Mouse (Mus musculus) hindbrain, embryonic 14.5 days (tissue): ENCODE measurements around the gene Cd37. TPM values are rescaled to one million over a fixed set of nuclear protein-coding genes. Genes with fewer than 3 reads are reported as not detected.

Experiments
- ATAC-seq: fragments of 200-750 bp; cut with Nextera tagmentation; 2 replicates; pipeline ENCODE4 v1.8.0; 2017; ENCODE audit warnings: moderate number of reproducible peaks, mild to moderate bottlenecking, moderate TSS enrichment, moderate library complexity; ENCODE audit not compliant: low FRiP score
- DNase-seq: peaks from one replicate; pipeline ENCODE4 v3.0.0-alpha.2; 2015; ENCODE audit warnings: low spot score
- H3K27ac ChIP-seq: fragments of 300-500 bp; sonication (generic); 2 replicates; pipeline ENCODE4 v1.5.1; 2014; ENCODE audit warnings: mild to moderate bottlenecking, moderate library complexity
- H3K27me3 ChIP-seq: fragments of 300-500 bp; sonication (generic); 2 replicates; pipeline ENCODE4 v1.6.1; 2014; ENCODE audit warnings: mild to moderate bottlenecking, low read length, mixed read lengths; ENCODE audit not compliant: control insufficient read depth, insufficient read depth
- H3K36me3 ChIP-seq: fragments of 300-500 bp; sonication (generic); replicated peaks from 2 replicates; pipeline ENCODE4 v1.6.1; 2014; ENCODE audit not compliant: control insufficient read depth, insufficient read depth
- H3K4me1 ChIP-seq: fragments of 300-500 bp; sonication (generic); replicated peaks from 2 replicates; pipeline ENCODE4 v1.6.1; 2014; ENCODE audit warnings: antibody characterized with exemption, low read length, mixed read lengths; ENCODE audit not compliant: control insufficient read depth, insufficient read depth
- H3K4me2 ChIP-seq: fragments of 300-500 bp; sonication (generic); replicated peaks from 2 replicates; pipeline ENCODE4 v1.6.1; 2014; ENCODE audit warnings: mild to moderate bottlenecking, moderate library complexity
- H3K4me3 ChIP-seq: fragments of 300-500 bp; sonication (generic); replicated peaks from 2 replicates; pipeline ENCODE4 v1.5.1; 2014; ENCODE audit warnings: mild to moderate bottlenecking, low read length
- H3K9ac ChIP-seq: fragments of 300-500 bp; sonication (generic); 2 replicates; pipeline ENCODE4 v1.6.1; 2014
- H3K9me3 ChIP-seq: fragments of 300-500 bp; sonication (generic); 2 replicates; pipeline ENCODE4 v1.6.1; 2016; ENCODE audit warnings: low read length; ENCODE audit not compliant: control insufficient read depth
- WGBS: fragments of 180-500 bp; shearing (Covaris S2); extraction: QIAGEN DNeasy Blood & Tissue Kit; methylation state at CpG from one replicate; pipeline ENCODE4 v1.1.7; 2014; 5-methylcytosine and 5-hydroxymethylcytosine counted together
- polyA plus RNA-seq: library from polyadenylated mRNA; unstranded; fragments of >200 nt; fragmentation: Nextera tagmentation; extraction: Ambion mirVana; gene quantifications from 2 replicates; pipeline ENCODE4 v1.2.1, GENCODE M21; 2014

Cd37 gene
- 0.94 and 1.2 TPM in 2 replicates for polyA plus RNA-seq

- DNase-seq (no peak), ATAC-seq (no peak)
- Histone ChIP-seq H3K9ac (no peak within 1 kb of the TSS), H3K9me3 (no peaks in the 10 kb centered on the region), H3K27me3 (peaks cover 9% of the 10 kb centered on the region), H3K36me3 (no peaks in the 10 kb centered on the region), H3K4me3 (no peak within 1 kb of the TSS), H3K27ac (no peak within 1 kb of the TSS), H3K4me1 (peaks cover 20% of the 10 kb centered on the region), H3K4me2 (no peak within 1 kb of the TSS)
- WGBS: 34% methylated on average over 20 of the region's 20 CpGs
Observed at GRCm38 (mm10) chr7:45238723-45239496, at the start of gene Cd37. TSS of gene Cd37 (minus strand) at chr7:45239115.

GRCm38 (mm10) chr7:45286486-45286885 lies 47.6 kb upstream of the Cd37 start:
- ATAC-seq (no peak), DNase-seq (no peak)
- Histone ChIP-seq H3K36me3 (no peaks in the 10 kb centered on the region), H3K27ac (no peak overlapping the region), H3K27me3 (no peaks in the 10 kb centered on the region), H3K4me1 (no peaks in the 10 kb centered on the region), H3K9me3 (no peaks in the 10 kb centered on the region), H3K9ac (no peak overlapping the region), H3K4me3 (no peak overlapping the region), H3K4me2 (no peak overlapping the region)
- WGBS: 88% methylated on average over 13 of the region's 13 CpGs

- no peak within 1 kb of the TSS for H3K9ac ChIP-seq
- 6% methylated on average over 44 of the region's 44 CpGs for WGBS
- peak; percentile 46 for DNase-seq
- H3K4me2 ChIP-seq: peak within 1 kb of the TSS; percentile 49
- H3K36me3 ChIP-seq: no peaks in the 10 kb centered on the region
- no peak within 1 kb of the TSS for H3K27ac ChIP-seq
- H3K27me3 ChIP-seq: peaks cover 4% of the 10 kb centered on the region; the same call in 1 of the 2 replicates
- no peaks in the 10 kb centered on the region for H3K9me3 ChIP-seq
- peak within 1 kb of the TSS; percentile 14 for H3K4me3 ChIP-seq
- H3K4me1 ChIP-seq: no peaks in the 10 kb centered on the region
- no peak for ATAC-seq
Observed at GRCm38 (mm10) chr7:45277136-45277760, 38.3 kb upstream of the Cd37 start, which contains the start of gene Slc6a21. TSS of gene Slc6a21 (plus strand) at chr7:45277513.

- Histone ChIP-seq H3K4me1 (no peaks in the 10 kb centered on the region), H3K27ac (no peak overlapping the region), H3K9me3 (no peaks in the 10 kb centered on the region), H3K9ac (no peak overlapping the region), H3K27me3 (peaks cover 4% of the 10 kb centered on the region; the same call in 1 of the 2 replicates), H3K4me3 (no peak overlapping the region), H3K4me2 (no peak overlapping the region), H3K36me3 (no peaks in the 10 kb centered on the region)
- no peak for ATAC-seq
- no peak for DNase-seq
- 92% methylated on average over 8 of the region's 8 CpGs for WGBS
Observed at GRCm38 (mm10) chr7:45273672-45274071, 34.8 kb upstream of the Cd37 start.

- H3K36me3 ChIP-seq: no peaks in the 10 kb centered on the region
- no peak overlapping the region for H3K9ac ChIP-seq
- no peak overlapping the region for H3K27ac ChIP-seq
- no peak for ATAC-seq
- H3K4me1 ChIP-seq: no peaks in the 10 kb centered on the region
- no peak overlapping the region for H3K4me2 ChIP-seq
- DNase-seq: no peak
- H3K4me3 ChIP-seq: no peak overlapping the region
- H3K27me3 ChIP-seq: peaks cover 4% of the 10 kb centered on the region; the same call in 1 of the 2 replicates
- no peaks in the 10 kb centered on the region for H3K9me3 ChIP-seq
- 60% methylated on average over 10 of the region's 10 CpGs for WGBS
Observed at GRCm38 (mm10) chr7:45272786-45273412, 34.0 kb upstream of the Cd37 start.

- no peak overlapping the region for H3K9ac ChIP-seq
- H3K9me3 ChIP-seq: no peaks in the 10 kb centered on the region
- H3K4me2 ChIP-seq: no peak overlapping the region
- ATAC-seq (no peak), DNase-seq (no peak)
- 94% methylated on average over 1 of the region's 1 CpGs for WGBS
- H3K27me3 ChIP-seq: no peaks in the 10 kb centered on the region
- H3K27ac ChIP-seq: no peak overlapping the region
- H3K4me1 ChIP-seq: no peaks in the 10 kb centered on the region
- no peaks in the 10 kb centered on the region for H3K36me3 ChIP-seq
- no peak overlapping the region for H3K4me3 ChIP-seq
Observed at GRCm38 (mm10) chr7:45265518-45265917, 26.6 kb upstream of the Cd37 start.

- 79% methylated on average over 3 of the region's 3 CpGs for WGBS
- no peak for DNase-seq
- no peak for ATAC-seq
- Histone ChIP-seq H3K4me3 (no peak overlapping the region), H3K4me1 (no peaks in the 10 kb centered on the region), H3K9me3 (no peaks in the 10 kb centered on the region), H3K9ac (no peak overlapping the region), H3K4me2 (no peak overlapping the region), H3K36me3 (no peaks in the 10 kb centered on the region), H3K27me3 (no peaks in the 10 kb centered on the region), H3K27ac (no peak overlapping the region)
Observed at GRCm38 (mm10) chr7:45264348-45264747, 25.4 kb upstream of the Cd37 start.

GRCm38 (mm10) chr7:45263006-45263607 lies 24.2 kb upstream of the Cd37 start:
- 67% methylated on average over 7 of the region's 7 CpGs for WGBS
- H3K27me3 ChIP-seq: no peaks in the 10 kb centered on the region
- no peaks in the 10 kb centered on the region for H3K9me3 ChIP-seq
- H3K4me2 ChIP-seq: no peak overlapping the region
- ATAC-seq: no peak
- no peaks in the 10 kb centered on the region for H3K36me3 ChIP-seq
- no peak for DNase-seq
- H3K4me1 ChIP-seq: no peaks in the 10 kb centered on the region
- no peak overlapping the region for H3K9ac ChIP-seq
- no peak overlapping the region for H3K4me3 ChIP-seq
- H3K27ac ChIP-seq: no peak overlapping the region

GRCm38 (mm10) chr7:45262266-45262665 lies 23.4 kb upstream of the Cd37 start:
- no peaks in the 10 kb centered on the region for H3K9me3 ChIP-seq
- DNase-seq: no peak
- no peak overlapping the region for H3K27ac ChIP-seq
- H3K9ac ChIP-seq: no peak overlapping the region
- H3K27me3 ChIP-seq: no peaks in the 10 kb centered on the region
- no peak for ATAC-seq
- H3K4me1 ChIP-seq: no peaks in the 10 kb centered on the region
- no peak overlapping the region for H3K4me2 ChIP-seq
- H3K4me3 ChIP-seq: no peak overlapping the region
- WGBS: 65% methylated on average over 7 of the region's 7 CpGs
- no peaks in the 10 kb centered on the region for H3K36me3 ChIP-seq
